Comparison of ENCODE assay signal across 15 mouse cellular contexts in the genomic region with DNA sequence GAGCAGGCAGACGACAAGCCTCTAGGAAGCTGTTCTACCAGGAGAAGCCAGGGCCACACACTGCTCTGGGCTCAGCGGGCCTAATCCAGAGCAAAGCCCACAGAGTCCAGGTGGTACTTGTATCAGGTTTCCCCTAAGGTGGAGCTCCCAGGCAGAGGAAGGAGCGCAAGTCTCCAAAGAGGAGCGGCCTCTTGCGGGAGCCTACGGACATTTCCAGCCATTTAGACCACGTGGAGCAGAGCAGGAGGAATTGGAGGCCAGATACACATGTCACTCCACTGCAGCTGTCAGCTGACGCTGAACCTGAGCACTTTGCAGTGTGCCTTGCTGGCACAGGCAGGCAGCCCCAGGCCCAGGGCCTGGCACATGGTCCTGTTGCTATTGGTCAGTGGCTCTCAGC. TPM values are rescaled to one million over a fixed set of nuclear protein-coding genes. Genes with fewer than 3 reads are reported as not detected.
A peak's percentile ranks its signal among the peaks of the same experiment; 100 is the strongest.
DNase-seq lines count a peak whose midpoint lies in the region; ATAC-seq lines count a peak whose summit lies in the region.
"Had no signal": no experiment of that assay in that cellular context is flagged by ENCODE, and none has a peak within 500 bp of the region (broad histone marks: within the 10 kb centered on the region; RNA-seq: fewer than 3 reads in every experiment).

No protein-coding gene starts in this region.

- H3K27me3 ChIP-seq in heart, embryonic 13.5 days (replicated peaks): no peaks in the 10 kb centered on the region
- no peaks in the 10 kb centered on the region for H3K27me3 ChIP-seq in midbrain, embryonic 13.5 days
- no peaks in the 10 kb centered on the region for H3K27me3 ChIP-seq in midbrain, embryonic 15.5 days (replicated peaks)
- H3K27me3 ChIP-seq in embryonic facial prominence, embryonic 14.5 days (replicated peaks; ENCODE audit: control insufficient read depth, insufficient read depth, low read length): no peaks in the 10 kb centered on the region
- H3K27me3 ChIP-seq in neural tube, embryonic 15.5 days (replicated peaks): no peaks in the 10 kb centered on the region

- no peak for DNase-seq in heart, postnatal 4 days
- DNase-seq in embryonic facial prominence, embryonic 14.5 days (ENCODE audit: low spot score): peak; percentile 81
- DNase-seq in frontal cortex, postnatal 36 days (ENCODE audit: low spot score in 2 of 2): no peak
- no peak for DNase-seq in right cerebral cortex, adult 2 months (ENCODE audit: low spot score in 2 of 2)
- DNase-seq: adrenal gland, postnatal 10 days; gastrocnemius, postnatal 14 days; kidney, postnatal 14 days; layer of hippocampus, postnatal 36 days; thymus, adult 18-20 months had no signal

- no peaks in the 10 kb centered on the region; the same call in 1 of the 2 replicates for H3K36me3 ChIP-seq in heart, embryonic 13.5 days
- H3K36me3 ChIP-seq in midbrain, embryonic 13.5 days: peaks cover 10% of the 10 kb centered on the region; the same call in 1 of the 2 replicates
- H3K36me3 ChIP-seq in midbrain, embryonic 15.5 days (replicated peaks): no peaks in the 10 kb centered on the region
- H3K36me3 ChIP-seq in embryonic facial prominence, embryonic 14.5 days (ENCODE audit: control insufficient read depth, insufficient read depth, low read length): no peaks in the 10 kb centered on the region
- no peaks in the 10 kb centered on the region for H3K36me3 ChIP-seq in neural tube, embryonic 15.5 days

- no peak for ATAC-seq in heart, embryonic 13.5 days (ENCODE audit: extremely low read depth, insufficient number of reproducible peaks, low FRiP score, low TSS enrichment)
- ATAC-seq in midbrain, embryonic 13.5 days: no peak
- no peak for ATAC-seq in midbrain, embryonic 15.5 days (replicated peaks)
- ATAC-seq in embryonic facial prominence, embryonic 14.5 days (ENCODE audit: low read depth): peak; percentile 74
- no peak for ATAC-seq in neural tube, embryonic 15.5 days (ENCODE audit: low FRiP score)

- no peaks in the 10 kb centered on the region for H3K9me3 ChIP-seq in heart, embryonic 13.5 days
- H3K9me3 ChIP-seq in midbrain, embryonic 13.5 days: no peaks in the 10 kb centered on the region
- H3K9me3 ChIP-seq in midbrain, embryonic 15.5 days: no peaks in the 10 kb centered on the region
- no peaks in the 10 kb centered on the region for H3K9me3 ChIP-seq in embryonic facial prominence, embryonic 14.5 days (ENCODE audit: control insufficient read depth, low read length)
- no peaks in the 10 kb centered on the region for H3K9me3 ChIP-seq in neural tube, embryonic 15.5 days (replicated peaks)

- H3K27ac ChIP-seq in heart, embryonic 13.5 days (replicated peaks): peak overlapping the region; percentile 36; the same call in 1 of the 2 replicates
- 0 out of 2 replicates have a peak overlapping the region, but pooled peaks have one; percentile 25 for H3K27ac ChIP-seq in midbrain, embryonic 13.5 days
- no peak overlapping the region for H3K27ac ChIP-seq in midbrain, embryonic 15.5 days
- peak overlapping the region; percentile 34; the same call in 1 of the 2 replicates for H3K27ac ChIP-seq in embryonic facial prominence, embryonic 14.5 days (replicated peaks; ENCODE audit: low read depth, low read length)
- 0 out of 2 replicates have a peak overlapping the region, but pooled peaks have one; percentile 74 for H3K27ac ChIP-seq in neural tube, embryonic 15.5 days (replicated peaks)
- H3K27ac ChIP-seq: liver, embryonic 14.5 days had no signal

- 41% methylated on average over 8 of the region's 8 CpGs for WGBS in heart, embryonic 13.5 days
- 55% methylated on average over 8 of the region's 8 CpGs for WGBS in midbrain, embryonic 13.5 days
- 53% methylated on average over 8 of the region's 8 CpGs for WGBS in midbrain, embryonic 15.5 days
- WGBS in embryonic facial prominence, embryonic 14.5 days: 18% methylated on average over 8 of the region's 8 CpGs
- WGBS in neural tube, embryonic 15.5 days: 62% methylated on average over 8 of the region's 8 CpGs

- peak overlapping the region; percentile 47 for H3K9ac ChIP-seq in heart, embryonic 13.5 days
- 0 out of 2 replicates have a peak overlapping the region, but pooled peaks have one; percentile 1 for H3K9ac ChIP-seq in midbrain, embryonic 13.5 days (replicated peaks)
- H3K9ac ChIP-seq in midbrain, embryonic 15.5 days: no peak overlapping the region
- H3K9ac ChIP-seq in embryonic facial prominence, embryonic 14.5 days (ENCODE audit: low read depth, low read length): 0 out of 2 replicates have a peak overlapping the region, but pooled peaks have one; percentile 20
- no peak overlapping the region for H3K9ac ChIP-seq in neural tube, embryonic 15.5 days (replicated peaks)
- H3K9ac ChIP-seq: liver, embryonic 14.5 days had no signal

- no peak overlapping the region for H3K4me2 ChIP-seq in heart, embryonic 13.5 days
- no peak overlapping the region for H3K4me2 ChIP-seq in midbrain, embryonic 13.5 days (replicated peaks)
- no peak overlapping the region for H3K4me2 ChIP-seq in midbrain, embryonic 15.5 days
- no peak overlapping the region for H3K4me2 ChIP-seq in embryonic facial prominence, embryonic 14.5 days (ENCODE audit: low read depth, low read length)
- H3K4me2 ChIP-seq in neural tube, embryonic 15.5 days: no peak overlapping the region

- peaks cover 67% of the 10 kb centered on the region for H3K4me1 ChIP-seq in heart, embryonic 13.5 days
- peaks cover 82% of the 10 kb centered on the region for H3K4me1 ChIP-seq in midbrain, embryonic 13.5 days (replicated peaks)
- H3K4me1 ChIP-seq in midbrain, embryonic 15.5 days: peaks cover 65% of the 10 kb centered on the region
- H3K4me1 ChIP-seq in embryonic facial prominence, embryonic 14.5 days (ENCODE audit: control insufficient read depth, insufficient read depth, low read length): peaks cover 38% of the 10 kb centered on the region
- H3K4me1 ChIP-seq in neural tube, embryonic 15.5 days: peaks cover 93% of the 10 kb centered on the region

- no peak overlapping the region for H3K4me3 ChIP-seq in heart, embryonic 13.5 days
- H3K4me3 ChIP-seq in midbrain, embryonic 13.5 days (replicated peaks): no peak overlapping the region
- H3K4me3 ChIP-seq in midbrain, embryonic 15.5 days: no peak overlapping the region
- H3K4me3 ChIP-seq in embryonic facial prominence, embryonic 14.5 days (ENCODE audit: low read depth, low read length): no peak overlapping the region
- no peak overlapping the region for H3K4me3 ChIP-seq in neural tube, embryonic 15.5 days (replicated peaks)
- H3K4me3 ChIP-seq: erythroblast, embryonic 14.5 days had no signal

RNA-seq across cellular contexts. Expression of a gene that starts 35.7 kb away (rescaled TPM):
- 2.2 and 2.8 TPM in 2 replicates for polyA plus RNA-seq in heart, embryonic 13.5 days (2015; fragmentation: Nextera tagmentation; extraction: Ambion mirVana)
- total RNA-seq in heart, postnatal 4 days (2021): 10 to 100 TPM; 30.5 to 32.8 TPM
- 4.4 and 4.7 TPM in 2 replicates for polyA plus RNA-seq in midbrain, embryonic 13.5 days (2015; fragmentation: Nextera tagmentation; extraction: Ambion mirVana)
- 2.4 and 3.7 TPM in 2 replicates for polyA plus RNA-seq in midbrain, embryonic 15.5 days (2015; fragmentation: Nextera tagmentation; extraction: Ambion mirVana)
- 5.1 and 5.9 TPM in 2 replicates for polyA plus RNA-seq in embryonic facial prominence, embryonic 14.5 days (2014; fragmentation: Nextera tagmentation; extraction: Ambion mirVana)
- 2.4 and 2.7 TPM in 2 replicates for polyA plus RNA-seq in neural tube, embryonic 15.5 days (2015; fragmentation: Nextera tagmentation; extraction: Ambion mirVana)

RNA-seq across cellular contexts. Expression of a gene that starts 36.0 kb away (rescaled TPM):
- 63.0 and 65.7 TPM in 2 replicates for polyA plus RNA-seq in heart, embryonic 13.5 days (2015; fragmentation: Nextera tagmentation; extraction: Ambion mirVana)
- total RNA-seq in heart, postnatal 4 days (2021): 10 to 100 TPM; 74.9 to 75.7 TPM
- 93.6 and 96.6 TPM in 2 replicates for polyA plus RNA-seq in midbrain, embryonic 13.5 days (2015; fragmentation: Nextera tagmentation; extraction: Ambion mirVana)
- 88.0 and 95.0 TPM in 2 replicates for polyA plus RNA-seq in midbrain, embryonic 15.5 days (2015; fragmentation: Nextera tagmentation; extraction: Ambion mirVana)
- 74.3 and 79.8 TPM in 2 replicates for polyA plus RNA-seq in embryonic facial prominence, embryonic 14.5 days (2014; fragmentation: Nextera tagmentation; extraction: Ambion mirVana)
- polyA plus RNA-seq in neural tube, embryonic 15.5 days (2015; fragmentation: Nextera tagmentation; extraction: Ambion mirVana): 97.5 and 98.3 TPM in 2 replicates

Comparison
In these comparisons a context has a peak if more than half of its experiments do, and no peak if none do; other contexts are left out.
1. H3K9ac ChIP-seq: peak in heart, embryonic 13.5 days (single experiment), midbrain, embryonic 13.5 days (single experiment) and embryonic facial prominence, embryonic 14.5 days (single experiment); none in midbrain, embryonic 15.5 days (single experiment) and neural tube, embryonic 15.5 days (single experiment).